Mouse (Mus musculus): Measurements from ENCODE around the gene Rela. TPM values are rescaled to one million over a fixed set of nuclear protein-coding genes. Genes with fewer than 3 reads are reported as not detected.
A peak's percentile ranks its signal among the peaks of the same experiment; 100 is the strongest.
"Not testable (repeated sequence)": the region's sequence is repeated elsewhere in the genome, so short reads cannot be mapped to it uniquely, and the experiment has no call there.

The Rela gene
- polyA plus RNA-seq, 1 experiment, result 44.7 TPM

GRCm38 (mm10) chr19:5680432-5680831 is 43.1 kb downstream of the Rela start:
- TF ChIP-seq POLR2A (IDR thresholded peaks at IDR 0.05; ENCODE audit: borderline replicate concordance, extremely low read depth, insufficient read depth, insufficient read length, poor library complexity, severe bottlenecking) (no peak), CTCF (IDR thresholded peaks at IDR 0.05; ENCODE audit: borderline replicate concordance, extremely low read depth, insufficient read depth, insufficient read length) (no peak)
- no peak for DNase-seq (ENCODE audit: low read depth)

- DNase-seq (ENCODE audit: low read depth), result no peak
- TF ChIP-seq CTCF (IDR thresholded peaks at IDR 0.05; ENCODE audit: borderline replicate concordance, extremely low read depth, insufficient read depth, insufficient read length) (no peak), POLR2A (IDR thresholded peaks at IDR 0.05; ENCODE audit: borderline replicate concordance, extremely low read depth, insufficient read depth, insufficient read length, poor library complexity, severe bottlenecking) (no peak)
Measured at GRCm38 (mm10) chr19:5684236-5684635, 47.0 kb downstream of the Rela start.

GRCm38 (mm10) chr19:5684985-5685384 is 47.7 kb downstream of the Rela start:
- DNase-seq (ENCODE audit: low read depth), result no peak
- no peak for TF ChIP-seq POLR2A (IDR thresholded peaks at IDR 0.05; ENCODE audit: borderline replicate concordance, extremely low read depth, insufficient read depth, insufficient read length, poor library complexity, severe bottlenecking)
- TF ChIP-seq CTCF (IDR thresholded peaks at IDR 0.05; ENCODE audit: borderline replicate concordance, extremely low read depth, insufficient read depth, insufficient read length), result no peak

- DNase-seq (ENCODE audit: low read depth), result no peak
- TF ChIP-seq CTCF (IDR thresholded peaks at IDR 0.05; ENCODE audit: borderline replicate concordance, extremely low read depth, insufficient read depth, insufficient read length) (no peak), POLR2A (IDR thresholded peaks at IDR 0.05; ENCODE audit: borderline replicate concordance, extremely low read depth, insufficient read depth, insufficient read length, poor library complexity, severe bottlenecking) (no peak)
Measured at GRCm38 (mm10) chr19:5685431-5685830, 48.1 kb downstream of the Rela start.

GRCm38 (mm10) chr19:5685861-5686260 is 48.6 kb downstream of the Rela start:
- TF ChIP-seq CTCF (IDR thresholded peaks at IDR 0.05; ENCODE audit: borderline replicate concordance, extremely low read depth, insufficient read depth, insufficient read length) (no peak), POLR2A (IDR thresholded peaks at IDR 0.05; ENCODE audit: borderline replicate concordance, extremely low read depth, insufficient read depth, insufficient read length, poor library complexity, severe bottlenecking) (no peak)
- no peak for DNase-seq (ENCODE audit: low read depth)

- DNase-seq (ENCODE audit: low read depth), result no peak
- TF ChIP-seq CTCF (IDR thresholded peaks at IDR 0.05; ENCODE audit: borderline replicate concordance, extremely low read depth, insufficient read depth, insufficient read length) (no peak), POLR2A (IDR thresholded peaks at IDR 0.05; ENCODE audit: borderline replicate concordance, extremely low read depth, insufficient read depth, insufficient read length, poor library complexity, severe bottlenecking) (no peak)
Measured at GRCm38 (mm10) chr19:5686437-5686836, 49.2 kb downstream of the Rela start.

GRCm38 (mm10) chr19:5686954-5687353 is 49.7 kb downstream of the Rela start:
- DNase-seq (ENCODE audit: low read depth), result not testable (repeated sequence)

- TF ChIP-seq CTCF (IDR thresholded peaks at IDR 0.05; ENCODE audit: borderline replicate concordance, extremely low read depth, insufficient read depth, insufficient read length) (no peak), POLR2A (IDR thresholded peaks at IDR 0.05; ENCODE audit: borderline replicate concordance, extremely low read depth, insufficient read depth, insufficient read length, poor library complexity, severe bottlenecking) (no peak)
- no peak for DNase-seq (ENCODE audit: low read depth)
Measured at GRCm38 (mm10) chr19:5687738-5688137, 50.5 kb downstream of the Rela start.

- peak; percentile 100 for DNase-seq (ENCODE audit: low read depth)
- TF ChIP-seq POLR2A (IDR thresholded peaks at IDR 0.05; ENCODE audit: borderline replicate concordance, extremely low read depth, insufficient read depth, insufficient read length, poor library complexity, severe bottlenecking) (peak; percentile 33; the same call in 1 of the 2 replicates), CTCF (IDR thresholded peaks at IDR 0.05; ENCODE audit: borderline replicate concordance, extremely low read depth, insufficient read depth, insufficient read length) (peak; percentile 26; the same call in 1 of the 2 replicates)
Measured at GRCm38 (mm10) chr19:5688200-5689087, 51.2 kb downstream of the Rela start, which contains the start of the genes Map3k11 and Pcnx3. Gene Map3k11, plus strand, starts transcription at chr19:5688742. Gene Pcnx3, minus strand, starts transcription at chr19:5688908.

GRCm38 (mm10) chr19:5689088-5689428 is 51.8 kb downstream of the Rela start:
- TF ChIP-seq CTCF (IDR thresholded peaks at IDR 0.05; ENCODE audit: borderline replicate concordance, extremely low read depth, insufficient read depth, insufficient read length) (no peak), POLR2A (IDR thresholded peaks at IDR 0.05; ENCODE audit: borderline replicate concordance, extremely low read depth, insufficient read depth, insufficient read length, poor library complexity, severe bottlenecking) (no peak)
- DNase-seq (ENCODE audit: low read depth), result no peak

GRCm38 (mm10) chr19:5689565-5690342 is 52.5 kb downstream of the Rela start:
- peak; percentile 78 for DNase-seq (ENCODE audit: low read depth)
- TF ChIP-seq CTCF (IDR thresholded peaks at IDR 0.05; ENCODE audit: borderline replicate concordance, extremely low read depth, insufficient read depth, insufficient read length), result no peak
- no peak for TF ChIP-seq POLR2A (IDR thresholded peaks at IDR 0.05; ENCODE audit: borderline replicate concordance, extremely low read depth, insufficient read depth, insufficient read length, poor library complexity, severe bottlenecking)
